Mouse (Mus musculus) 416B (cell line): ENCODE data around the gene Foxl2.

ENCODE experiments used
- DNase-seq: peaks from one replicate; pipeline ENCODE4 v3.0.0; 2011; ENCODE audit warnings: low read depth

The Foxl2 gene

GRCm38 (mm10) chr9:98962478-98963142 is 7.5 kb downstream of the Foxl2 start:
- DNase-seq: no peak

- DNase-seq: no peak
Observed at GRCm38 (mm10) chr9:98963661-98964060, 8.6 kb downstream of the Foxl2 start.

GRCm38 (mm10) chr9:98965084-98965483 is 10.0 kb downstream of the Foxl2 start:
- DNase-seq: no peak

GRCm38 (mm10) chr9:98973101-98973521 is 18.0 kb downstream of the Foxl2 start:
- DNase-seq: no peak

DNA sequence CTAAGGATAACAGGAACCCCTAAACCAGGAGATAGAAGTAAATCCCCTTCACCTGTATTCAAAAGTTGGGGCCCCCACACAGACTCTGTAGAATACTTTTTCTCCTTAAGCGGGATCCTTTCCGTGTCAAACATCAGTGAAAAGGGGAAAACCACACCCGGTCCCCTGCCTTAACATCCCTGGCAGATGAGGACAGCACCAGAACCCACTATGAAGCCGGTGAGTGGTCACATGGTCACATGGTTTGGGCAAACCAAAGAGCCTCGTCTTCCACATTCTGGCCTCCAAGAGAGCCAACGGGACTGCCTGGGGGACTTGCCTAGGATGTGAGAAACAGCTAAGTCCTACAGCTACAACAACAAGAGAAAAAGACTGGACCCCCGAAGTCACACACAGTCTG is 18.5 kb downstream of the Foxl2 start:
- no peak for DNase-seq

GRCm38 (mm10) chr9:98974898-98975297 is 19.8 kb downstream of the Foxl2 start:
- no peak for DNase-seq

GRCm38 (mm10) chr9:98976081-98976480 is 21.0 kb downstream of the Foxl2 start:
- no peak for DNase-seq

DNA sequence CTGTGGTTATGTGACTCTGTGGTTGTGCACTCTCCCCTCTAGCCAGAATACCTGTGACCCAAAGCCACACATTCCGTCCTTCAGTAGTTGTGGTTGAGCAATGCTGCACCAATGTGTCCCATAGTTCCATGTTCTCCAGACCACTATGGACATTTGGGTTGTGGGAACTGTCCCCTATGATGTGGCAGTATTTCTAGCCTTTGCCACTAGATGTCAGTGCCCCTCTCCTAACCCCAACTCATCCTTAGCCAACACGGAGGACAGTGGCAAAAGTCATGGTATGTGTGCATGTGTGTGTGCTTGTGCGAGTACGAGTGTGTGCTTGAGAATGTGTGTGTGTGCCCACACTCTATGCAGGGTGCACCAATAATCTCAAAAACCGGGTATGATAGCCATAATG is 21.4 kb downstream of the Foxl2 start:
- no peak for DNase-seq

- peak; percentile 87 for DNase-seq
Observed at GRCm38 (mm10) chr9:98979431-98980416, 24.6 kb downstream of the Foxl2 start.

GRCm38 (mm10) chr9:98985800-98986475 is 30.9 kb downstream of the Foxl2 start, which contains the start of gene Faim:
Gene Faim, plus strand, starts transcription at chr9:98986373.
- peak; percentile 95 for DNase-seq

GRCm38 (mm10) chr9:98986476-98987096 is 31.5 kb downstream of the Foxl2 start:
- peak; percentile 51 for DNase-seq

DNA sequence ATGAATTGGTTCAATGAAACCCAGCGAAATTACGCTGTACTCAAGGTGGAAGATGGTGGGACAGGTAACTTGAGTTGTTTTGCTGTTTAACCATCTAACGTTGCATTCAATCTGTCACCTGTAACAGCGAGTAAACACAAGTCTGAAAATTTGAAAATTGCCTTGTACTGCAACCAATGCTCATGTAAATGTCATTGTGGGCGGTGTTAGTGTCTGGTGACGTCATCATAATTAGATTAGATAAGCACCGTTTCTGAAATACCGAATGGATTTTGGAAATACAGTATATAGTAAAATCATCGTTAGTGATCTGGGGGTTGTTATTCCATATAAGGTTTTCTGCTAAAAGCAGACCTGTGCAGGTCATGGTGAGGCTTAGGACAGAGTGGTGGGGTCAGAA is 32.0 kb downstream of the Foxl2 start:
- DNase-seq: peak; percentile 69

GRCm38 (mm10) chr9:98994103-98994502 is 39.0 kb downstream of the Foxl2 start:
- no peak for DNase-seq

DNA sequence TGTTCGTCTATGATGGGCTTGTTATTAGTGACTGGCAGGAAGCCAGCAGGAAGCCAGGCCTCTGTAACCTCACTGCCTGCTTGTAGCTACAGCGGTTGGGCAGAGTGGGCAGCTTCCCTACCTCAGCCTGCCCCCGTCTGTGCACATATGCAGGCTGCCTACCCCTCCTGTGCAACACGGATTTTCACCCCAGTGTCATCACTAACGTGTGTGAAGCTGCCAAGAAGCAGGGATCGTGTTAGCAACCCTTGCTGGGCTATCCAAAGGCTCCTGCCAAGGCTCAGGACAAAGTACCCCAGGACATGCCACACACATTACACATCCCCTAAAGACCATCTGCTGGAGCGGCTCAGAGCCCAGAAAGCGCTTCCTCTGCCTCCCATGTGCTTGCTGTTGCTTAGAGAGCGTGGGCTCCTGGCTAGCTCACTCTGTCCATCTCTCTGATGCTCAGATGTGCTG is 44.8 kb downstream of the Foxl2 start:
- peak; percentile 71 for DNase-seq

DNA sequence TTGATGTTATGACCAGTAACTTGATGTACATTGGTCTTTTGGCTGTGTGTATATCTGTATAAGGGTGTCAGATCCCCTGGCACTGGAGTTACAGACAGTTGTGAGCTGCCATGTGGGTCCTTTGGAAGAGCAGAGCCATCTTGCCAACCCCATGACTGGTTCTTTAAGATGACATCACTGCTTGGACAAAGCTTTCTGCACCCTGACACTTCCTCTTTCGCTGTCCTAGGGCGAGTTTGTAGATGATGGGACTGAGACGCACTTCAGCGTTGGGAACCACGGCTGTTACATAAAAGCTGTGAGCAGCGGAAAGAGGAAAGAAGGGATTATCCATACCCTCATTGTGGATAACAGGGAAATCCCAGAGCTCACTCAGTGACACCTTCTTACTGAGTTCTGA is 46.2 kb downstream of the Foxl2 start:
- DNase-seq: no peak
